Mouse (Mus musculus) gastrocnemius, postnatal 25 days (tissue): ENCODE results near the gene Lrriq1. TPM values are rescaled to one million over a fixed set of nuclear protein-coding genes. Genes with fewer than 3 reads are reported as not detected.

Experiments
- DNase-seq: peaks from one replicate; pipeline ENCODE4 v3.0.0; 2022
- long read RNA-seq, 2 experiments: library from polyadenylated mRNA; stranded (forward); transcript quantifications; one replicate each; pipeline ENCODE4 v2.0.0; 2021
- total RNA-seq, 2 experiments: library from RNA; stranded (reverse); gene quantifications; 1 replicate in 1 of 2; 2 replicates in 1 of 2; pipeline ENCODE4 v1.2.3; 2021

Gene Lrriq1
- not detected for total RNA-seq
- long read RNA-seq, experiment 1, result 0 reads
- long read RNA-seq, experiment 2, result 0 reads

DNA sequence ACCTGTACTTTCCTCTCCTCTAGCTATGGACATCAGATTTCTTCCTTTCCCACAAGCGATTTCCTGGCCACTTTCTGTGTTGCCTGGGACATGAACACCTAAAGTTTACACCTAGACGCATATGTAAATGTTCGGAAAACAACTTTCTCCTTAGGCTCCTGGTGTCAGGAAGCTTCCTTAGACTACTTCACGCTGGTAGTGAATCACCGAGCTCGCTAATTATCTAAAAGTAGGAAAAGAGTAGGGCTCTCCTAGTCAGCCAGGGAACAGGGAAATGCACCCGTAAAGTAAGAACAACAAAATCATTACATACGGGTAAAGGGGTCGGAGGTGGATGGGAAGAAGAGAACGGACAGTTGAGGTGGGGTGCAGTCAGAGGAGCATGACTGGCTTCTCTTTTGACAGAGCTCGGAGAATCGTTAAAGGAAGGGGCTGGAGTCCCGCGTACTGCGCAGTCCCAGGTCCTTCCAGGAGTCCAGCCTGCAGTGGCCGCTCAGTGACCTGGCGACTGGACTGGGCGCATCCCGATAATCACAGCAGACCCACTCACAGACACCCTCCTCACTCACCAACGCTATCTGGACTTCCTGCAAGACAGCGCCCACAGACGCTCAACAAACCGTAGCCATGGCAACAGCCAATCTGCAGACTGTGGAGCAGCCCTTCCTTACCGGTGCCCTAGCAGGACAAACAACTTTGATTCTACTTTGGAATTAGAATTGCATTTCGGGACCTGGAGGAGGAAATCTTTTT, at the start of gene Lrriq1:
Gene Lrriq1, minus strand, starts transcription at position 616 of the 753 bp plus-strand sequence.
- DNase-seq, result no peak

- DNase-seq, result no peak
Observed at GRCm38 (mm10) chr10:103253842-103254803, 18.0 kb upstream of the Lrriq1 start.

GRCm38 (mm10) chr10:103236460-103236772, 294 bp upstream of the Lrriq1 start:
- DNase-seq, result no peak

- no peak for DNase-seq
Observed at GRCm38 (mm10) chr10:103226646-103227045, 9.5 kb downstream of the Lrriq1 start.

DNA sequence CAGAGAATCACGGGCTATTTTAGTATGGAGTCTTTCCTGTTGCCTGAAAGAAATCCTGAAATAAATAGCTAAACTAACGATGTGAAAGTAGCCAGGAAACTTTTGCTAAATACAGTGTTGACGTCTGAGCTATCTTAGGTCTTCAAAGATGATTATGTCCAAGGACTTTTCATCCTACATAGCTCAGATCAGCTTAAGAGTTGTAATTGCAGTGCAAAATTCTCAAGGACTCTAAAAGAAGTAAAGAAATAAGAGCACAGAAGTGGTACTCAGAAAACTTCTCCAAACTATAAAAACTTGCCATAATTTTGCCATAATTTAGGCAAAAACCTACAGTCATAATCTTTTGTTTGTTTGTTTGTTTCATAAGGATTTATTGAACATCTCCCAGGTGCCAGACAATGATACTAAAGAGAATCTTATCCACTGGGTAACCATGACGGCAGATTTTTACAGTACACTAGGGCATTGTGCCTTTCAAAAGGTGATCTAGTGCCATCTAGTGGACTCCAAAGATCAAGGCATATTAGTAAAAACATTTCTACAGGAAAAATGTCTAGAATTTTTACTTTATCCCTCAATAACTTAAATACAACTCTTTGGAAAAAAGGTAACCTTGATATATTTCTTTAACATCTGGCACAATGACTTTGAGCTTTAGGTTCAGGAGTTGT, 41.3 kb downstream of the Lrriq1 start:
- DNase-seq, result no peak

GRCm38 (mm10) chr10:103145769-103146379, 90.2 kb downstream of the Lrriq1 start:
- DNase-seq, result no peak

- DNase-seq, result no peak
Observed at GRCm38 (mm10) chr10:103144927-103145768, 91.0 kb downstream of the Lrriq1 start.

GRCm38 (mm10) chr10:103142526-103142925, 93.6 kb downstream of the Lrriq1 start:
- no peak for DNase-seq

DNA sequence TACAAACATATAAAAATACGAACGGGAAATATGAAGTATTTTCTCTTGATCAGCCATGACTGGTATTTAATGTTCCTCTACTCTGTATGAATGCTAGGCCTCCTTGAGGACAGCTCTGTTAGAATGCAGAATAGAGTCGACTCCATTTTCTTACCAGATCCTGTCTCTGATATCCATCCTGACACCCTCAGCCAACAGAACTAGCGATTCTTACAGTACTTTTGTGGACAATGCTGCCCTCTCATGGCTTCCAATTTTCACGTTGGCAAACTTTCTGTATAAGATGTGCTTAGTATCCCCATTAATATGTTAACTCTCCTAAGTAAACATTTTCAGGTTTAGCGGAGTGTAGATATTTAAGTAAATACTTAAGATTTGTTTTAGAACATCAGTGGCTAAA, 94.6 kb downstream of the Lrriq1 start:
- no peak for DNase-seq

GRCm38 (mm10) chr10:103140609-103141008, 95.5 kb downstream of the Lrriq1 start:
- DNase-seq, result no peak

DNA sequence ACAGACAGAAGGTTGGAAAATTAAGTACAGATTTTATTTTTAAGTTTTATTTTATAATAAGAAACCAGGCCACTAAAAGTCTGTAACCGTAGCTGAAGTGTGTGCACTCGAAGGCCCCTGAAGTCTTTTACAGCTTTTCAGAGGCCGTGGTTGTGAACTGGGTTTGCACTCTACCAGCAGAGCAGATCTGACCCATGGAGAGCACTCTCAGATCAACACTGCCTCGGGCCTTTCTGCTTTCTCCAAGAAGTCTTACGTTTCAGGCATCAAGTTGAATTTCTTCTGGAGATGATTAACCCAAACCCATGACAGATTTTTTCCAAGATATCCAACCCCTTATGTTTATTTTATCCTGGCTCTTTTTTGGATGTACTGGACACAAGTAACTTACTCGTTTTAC, 121.5 kb downstream of the Lrriq1 start:
- DNase-seq, result no peak

GRCm38 (mm10) chr10:103108090-103108489, 128.0 kb downstream of the Lrriq1 start:
- no peak for DNase-seq

DNA sequence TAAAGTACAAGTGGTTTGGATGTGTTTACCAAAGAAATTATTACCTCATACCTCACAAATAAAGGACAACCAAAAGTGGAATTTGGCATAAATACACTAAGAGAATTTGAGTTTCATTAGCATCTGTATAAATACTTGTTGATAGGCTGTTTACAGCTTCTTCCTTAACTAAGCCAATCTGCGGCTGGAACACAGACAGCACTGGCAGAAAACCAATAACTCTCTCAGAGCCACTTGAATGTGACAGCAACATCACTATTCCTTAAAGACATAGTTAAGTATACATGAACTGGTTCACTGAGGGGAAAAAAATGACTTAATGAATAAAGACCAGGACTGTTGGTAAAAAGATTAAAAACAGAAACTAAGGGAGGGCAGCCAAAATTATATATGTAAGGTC, 150.0 kb downstream of the Lrriq1 start:
- DNase-seq, result no peak

DNA sequence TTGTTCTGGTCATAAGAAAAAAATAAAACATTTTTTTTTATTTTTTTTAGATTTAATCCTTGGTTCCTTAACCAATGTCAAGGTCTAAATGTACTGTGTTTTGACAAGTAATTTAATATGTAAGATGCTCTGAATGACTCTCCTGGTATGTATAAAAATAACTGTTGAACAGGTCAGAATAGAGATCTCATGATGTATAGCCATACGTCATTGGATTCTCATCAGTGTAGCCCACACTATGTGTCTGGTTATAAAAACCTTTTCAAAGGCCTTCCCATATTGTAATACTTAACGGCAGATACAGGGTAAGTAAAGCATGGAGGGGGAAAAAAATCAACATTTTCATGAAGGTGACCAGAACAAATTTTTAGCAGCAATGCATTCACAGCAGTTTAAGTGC, 186.5 kb downstream of the Lrriq1 start:
- no peak for DNase-seq

DNA sequence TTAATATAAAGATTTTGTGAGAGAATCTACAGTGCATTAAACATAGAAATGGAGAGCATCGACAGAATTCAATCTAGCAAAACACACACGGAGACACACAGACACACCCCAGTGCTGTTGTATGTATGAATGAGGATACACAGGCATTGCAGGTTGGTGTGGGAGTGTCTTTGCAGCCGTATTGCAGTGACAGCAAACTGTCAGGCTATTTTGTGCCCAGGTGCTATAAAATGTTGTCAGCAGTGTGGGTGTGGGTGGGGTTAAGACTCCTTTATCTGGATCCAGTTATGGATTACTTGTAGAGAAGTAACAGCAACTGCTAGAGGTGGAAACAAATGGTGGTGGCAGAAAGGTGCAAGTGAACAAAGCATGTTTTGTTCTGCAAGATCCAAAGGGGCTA, 189.5 kb downstream of the Lrriq1 start:
- no peak for DNase-seq

DNA sequence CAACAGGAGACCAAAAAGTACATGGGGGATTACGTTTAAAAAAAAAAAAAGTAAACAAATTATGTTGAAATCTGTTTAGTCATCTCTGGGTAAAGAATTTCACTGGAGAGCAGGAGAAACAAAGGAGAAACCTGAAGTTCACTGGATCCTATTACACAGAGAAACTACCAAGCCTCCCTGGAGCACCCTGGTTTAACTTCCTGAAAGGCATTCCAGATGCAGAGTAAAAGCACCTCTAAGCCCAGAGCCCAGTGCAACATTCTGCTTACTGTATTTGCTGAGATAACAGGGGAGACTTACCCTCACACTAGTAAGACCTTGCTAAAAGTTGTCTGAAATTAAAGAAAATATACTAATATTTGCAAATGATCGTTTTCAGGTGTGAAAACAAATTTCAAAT, 191.1 kb downstream of the Lrriq1 start:
- no peak for DNase-seq

- no peak for DNase-seq
Observed at GRCm38 (mm10) chr10:103035002-103035640, 201.0 kb downstream of the Lrriq1 start.

- DNase-seq, result no peak
Observed at GRCm38 (mm10) chr10:103030931-103031330, 205.2 kb downstream of the Lrriq1 start.

DNA sequence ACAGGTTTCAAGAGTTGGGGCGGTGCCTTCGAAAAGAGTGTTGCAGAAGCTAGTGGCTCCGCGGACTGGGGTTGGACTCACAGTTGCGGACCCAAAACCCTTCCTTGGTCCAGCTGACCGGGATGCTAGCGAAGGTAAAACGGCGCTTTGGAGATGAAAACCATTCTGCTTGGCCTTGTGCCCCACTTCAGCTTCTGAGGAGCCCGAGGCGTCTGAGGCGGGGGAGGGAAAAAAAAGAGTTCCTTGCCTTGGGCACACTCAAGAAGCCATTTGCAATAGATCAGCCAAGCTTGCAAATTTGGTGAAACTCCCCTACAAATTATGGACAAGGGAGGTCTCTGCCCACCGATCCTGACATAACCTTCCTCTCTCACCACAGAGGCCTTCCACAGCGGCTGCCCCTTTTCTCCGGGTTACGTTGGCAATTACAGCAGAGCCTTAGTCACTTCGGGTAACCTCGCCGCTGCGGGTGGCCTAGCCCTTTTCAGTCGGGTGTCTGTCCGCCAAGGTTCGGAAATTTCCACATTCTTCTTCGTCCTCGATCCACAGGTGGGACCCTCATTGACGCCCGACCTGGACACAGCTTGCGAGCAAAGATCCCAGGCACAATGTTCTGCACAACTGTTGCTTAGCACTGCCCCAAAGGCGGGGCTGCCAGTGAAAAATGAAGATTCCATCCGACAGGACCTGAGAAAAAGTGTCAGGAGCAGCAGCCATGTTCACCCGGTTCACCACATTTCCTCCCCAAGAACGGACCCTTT, 206.2 kb downstream of the Lrriq1 start, which contains the start of gene Alx1:
Gene Alx1, minus strand, starts transcription at position 486 of the 761 bp plus-strand sequence.
- DNase-seq, result no peak
